Mouse (Mus musculus) intestine, embryonic 16.5 days (tissue): ENCODE measurements around the gene Tmed10. TPM values are rescaled to one million over a fixed set of nuclear protein-coding genes. Genes with fewer than 3 reads are reported as not detected.
A peak's percentile ranks its signal among the peaks of the same experiment; 100 is the strongest.

Source experiments
- ATAC-seq: fragments of 200-750 bp; cut with Nextera tagmentation; 2 replicates; pipeline ENCODE4 v1.8.0; 2017; ENCODE audit warnings: moderate TSS enrichment, moderate library complexity
- H3K27ac ChIP-seq: fragments of 300-500 bp; sonication (generic); 2 replicates; pipeline ENCODE4 v1.5.1; 2014; ENCODE audit warnings: mild to moderate bottlenecking, low read length
- H3K27me3 ChIP-seq: fragments of 300-500 bp; sonication (generic); replicated peaks from 2 replicates; pipeline ENCODE4 v1.6.1; 2014; ENCODE audit warnings: low read length, control low read depth, mixed read lengths; ENCODE audit not compliant: control insufficient read depth, insufficient read depth
- H3K36me3 ChIP-seq: fragments of 300-500 bp; sonication (generic); 2 replicates; pipeline ENCODE4 v1.6.1; 2014; ENCODE audit warnings: low read length, control low read depth; ENCODE audit not compliant: control insufficient read depth, insufficient read depth
- H3K4me1 ChIP-seq: fragments of 300-500 bp; sonication (generic); 2 replicates; pipeline ENCODE4 v1.6.1; 2014; ENCODE audit warnings: low read length, control low read depth, mixed read lengths; ENCODE audit not compliant: control insufficient read depth, insufficient read depth
- H3K4me2 ChIP-seq: fragments of 300-500 bp; sonication (generic); 2 replicates; pipeline ENCODE4 v1.6.1; 2014; ENCODE audit warnings: low read depth, low read length, control low read depth
- H3K4me3 ChIP-seq: fragments of 300-500 bp; sonication (generic); 2 replicates; pipeline ENCODE4 v1.5.1; 2014; ENCODE audit warnings: mild to moderate bottlenecking, low read length
- H3K9ac ChIP-seq: fragments of 300-500 bp; sonication (generic); 2 replicates; pipeline ENCODE4 v1.6.1; 2014; ENCODE audit warnings: low read depth, low read length
- H3K9me3 ChIP-seq: fragments of 300-500 bp; sonication (generic); 2 replicates; pipeline ENCODE4 v1.6.1; 2016; ENCODE audit warnings: low read length, control low read depth; ENCODE audit not compliant: control insufficient read depth
- WGBS: fragments of 180-500 bp; shearing (Covaris S2); extraction: QIAGEN DNeasy Blood & Tissue Kit; methylation state at CpG from one replicate; pipeline ENCODE4 v1.1.7; 2014; 5-methylcytosine and 5-hydroxymethylcytosine counted together
- polyA plus RNA-seq: library from polyadenylated mRNA; unstranded; fragments of >200 nt; fragmentation: Nextera tagmentation; extraction: Ambion mirVana; gene quantifications from 2 replicates; pipeline ENCODE4 v1.2.1, GENCODE M21; 2015

The Tmed10 gene
- polyA plus RNA-seq, 1 experiment from 2014 or later: 352 TPM

GRCm38 (mm10) chr12:85361580-85361979 is 13.1 kb downstream of the Tmed10 start:
- Histone ChIP-seq H3K4me1 (peaks cover 11% of the 10 kb centered on the region), H3K4me3 (no peak overlapping the region), H3K4me2 (no peak overlapping the region), H3K9ac (no peak overlapping the region), H3K27me3 (no peaks in the 10 kb centered on the region), H3K36me3 (no peaks in the 10 kb centered on the region), H3K9me3 (no peaks in the 10 kb centered on the region), H3K27ac (peak overlapping the region; percentile 63)
- ATAC-seq: peak; percentile 75

GRCm38 (mm10) chr12:85361165-85361564 is 13.5 kb downstream of the Tmed10 start:
- H3K4me3 ChIP-seq: no peak overlapping the region
- no peak overlapping the region for H3K9ac ChIP-seq
- no peak overlapping the region for H3K4me2 ChIP-seq
- 69% methylated on average over 3 of the region's 3 CpGs for WGBS
- H3K9me3 ChIP-seq: no peaks in the 10 kb centered on the region
- no peaks in the 10 kb centered on the region for H3K27me3 ChIP-seq
- no peaks in the 10 kb centered on the region for H3K36me3 ChIP-seq
- H3K27ac ChIP-seq: no peak overlapping the region
- peak; percentile 68 for ATAC-seq
- peaks cover 11% of the 10 kb centered on the region for H3K4me1 ChIP-seq

GRCm38 (mm10) chr12:85354061-85354460 is 20.6 kb downstream of the Tmed10 start:
- 75% methylated on average over 3 of the region's 3 CpGs for WGBS
- H3K36me3 ChIP-seq: peaks cover 7% of the 10 kb centered on the region; the same call in 1 of the 2 replicates
- H3K27me3 ChIP-seq: no peaks in the 10 kb centered on the region
- no peak for ATAC-seq
- H3K4me3 ChIP-seq: no peak overlapping the region
- H3K9ac ChIP-seq: no peak overlapping the region
- no peaks in the 10 kb centered on the region for H3K4me1 ChIP-seq
- no peaks in the 10 kb centered on the region for H3K9me3 ChIP-seq
- H3K27ac ChIP-seq: no peak overlapping the region
- H3K4me2 ChIP-seq: no peak overlapping the region

- no peak overlapping the region for H3K4me3 ChIP-seq
- H3K9me3 ChIP-seq: no peaks in the 10 kb centered on the region
- H3K27ac ChIP-seq: peak overlapping the region; percentile 48; the same call in 1 of the 2 replicates
- H3K9ac ChIP-seq: no peak overlapping the region
- no peak for ATAC-seq
- 77% methylated on average over 10 of the region's 10 CpGs for WGBS
- no peak overlapping the region for H3K4me2 ChIP-seq
- H3K4me1 ChIP-seq: no peaks in the 10 kb centered on the region
- peaks cover 7% of the 10 kb centered on the region; the same call in 1 of the 2 replicates for H3K36me3 ChIP-seq
- H3K27me3 ChIP-seq: no peaks in the 10 kb centered on the region
These were observed 24.0 kb downstream of the Tmed10 start for GRCm38 (mm10) chr12:85350407-85351232.

- no peaks in the 10 kb centered on the region for H3K4me1 ChIP-seq
- no peak overlapping the region for H3K9ac ChIP-seq
- H3K4me2 ChIP-seq: no peak overlapping the region
- no peaks in the 10 kb centered on the region for H3K9me3 ChIP-seq
- no peak overlapping the region for H3K27ac ChIP-seq
- no peaks in the 10 kb centered on the region for H3K27me3 ChIP-seq
- peaks cover 2% of the 10 kb centered on the region; the same call in 1 of the 2 replicates for H3K36me3 ChIP-seq
- 78% methylated on average over 6 of the region's 6 CpGs for WGBS
- H3K4me3 ChIP-seq: no peak overlapping the region
- ATAC-seq: no peak; the same call in 1 of the 2 replicates
These were observed 26.3 kb downstream of the Tmed10 start for GRCm38 (mm10) chr12:85348338-85348737.

GRCm38 (mm10) chr12:85347196-85347595 is 27.5 kb downstream of the Tmed10 start:
- Histone ChIP-seq H3K9me3 (no peaks in the 10 kb centered on the region), H3K4me2 (no peak overlapping the region), H3K4me3 (no peak overlapping the region), H3K36me3 (no peaks in the 10 kb centered on the region; the same call in 1 of the 2 replicates), H3K27me3 (no peaks in the 10 kb centered on the region), H3K4me1 (no peaks in the 10 kb centered on the region), H3K9ac (no peak overlapping the region), H3K27ac (no peak overlapping the region)
- 79% methylated on average over 3 of the region's 3 CpGs for WGBS
- no peak for ATAC-seq

GRCm38 (mm10) chr12:85346374-85346773 is 28.3 kb downstream of the Tmed10 start:
- Histone ChIP-seq H3K4me2 (no peak overlapping the region), H3K4me3 (no peak overlapping the region), H3K9me3 (no peaks in the 10 kb centered on the region), H3K36me3 (no peaks in the 10 kb centered on the region; the same call in 1 of the 2 replicates), H3K27me3 (no peaks in the 10 kb centered on the region), H3K9ac (no peak overlapping the region), H3K27ac (no peak overlapping the region), H3K4me1 (peaks cover 2% of the 10 kb centered on the region; the same call in 1 of the 2 replicates)
- 53% methylated on average over 3 of the region's 3 CpGs for WGBS
- ATAC-seq: peak; percentile 54

- H3K4me1 ChIP-seq: peaks cover 4% of the 10 kb centered on the region; the same call in 1 of the 2 replicates
- no peak overlapping the region for H3K4me3 ChIP-seq
- H3K4me2 ChIP-seq: no peak overlapping the region
- 92% methylated on average over 6 of the region's 6 CpGs for WGBS
- no peak overlapping the region for H3K27ac ChIP-seq
- H3K9ac ChIP-seq: no peak overlapping the region
- ATAC-seq: no peak
- H3K27me3 ChIP-seq: no peaks in the 10 kb centered on the region
- H3K36me3 ChIP-seq: no peaks in the 10 kb centered on the region; the same call in 1 of the 2 replicates
- H3K9me3 ChIP-seq: no peaks in the 10 kb centered on the region
These were observed 29.1 kb downstream of the Tmed10 start for GRCm38 (mm10) chr12:85345559-85345958.

GRCm38 (mm10) chr12:85344252-85344651 is 30.4 kb downstream of the Tmed10 start:
- H3K9ac ChIP-seq: no peak overlapping the region
- ATAC-seq: no peak
- H3K4me2 ChIP-seq: no peak overlapping the region
- H3K9me3 ChIP-seq: no peaks in the 10 kb centered on the region
- WGBS: 58% methylated on average over 7 of the region's 7 CpGs
- no peaks in the 10 kb centered on the region for H3K27me3 ChIP-seq
- H3K36me3 ChIP-seq: no peaks in the 10 kb centered on the region
- H3K4me3 ChIP-seq: no peak overlapping the region
- H3K27ac ChIP-seq: no peak overlapping the region
- H3K4me1 ChIP-seq: peaks cover 8% of the 10 kb centered on the region
